Mouse (Mus musculus) gastrocnemius, postnatal 25 days (tissue): ENCODE results near the gene Nkx2-3. TPM values are rescaled to one million over a fixed set of nuclear protein-coding genes. Genes with fewer than 3 reads are reported as not detected.

Experiments
- DNase-seq: peaks from one replicate; pipeline ENCODE4 v3.0.0; 2022
- total RNA-seq, 2 experiments: library from RNA; stranded (reverse); gene quantifications; 1 replicate in 1 of 2; 2 replicates in 1 of 2; pipeline ENCODE4 v1.2.3; 2021

Nkx2-3 gene
- total RNA-seq, 2 experiments from 2014 or later = not detected

GRCm38 (mm10) chr19:43605666-43606551 lies 6.2 kb upstream of the Nkx2-3 start:
- no peak for DNase-seq

- no peak for DNase-seq
Observed at GRCm38 (mm10) chr19:43606552-43607530, 5.3 kb upstream of the Nkx2-3 start.

DNA sequence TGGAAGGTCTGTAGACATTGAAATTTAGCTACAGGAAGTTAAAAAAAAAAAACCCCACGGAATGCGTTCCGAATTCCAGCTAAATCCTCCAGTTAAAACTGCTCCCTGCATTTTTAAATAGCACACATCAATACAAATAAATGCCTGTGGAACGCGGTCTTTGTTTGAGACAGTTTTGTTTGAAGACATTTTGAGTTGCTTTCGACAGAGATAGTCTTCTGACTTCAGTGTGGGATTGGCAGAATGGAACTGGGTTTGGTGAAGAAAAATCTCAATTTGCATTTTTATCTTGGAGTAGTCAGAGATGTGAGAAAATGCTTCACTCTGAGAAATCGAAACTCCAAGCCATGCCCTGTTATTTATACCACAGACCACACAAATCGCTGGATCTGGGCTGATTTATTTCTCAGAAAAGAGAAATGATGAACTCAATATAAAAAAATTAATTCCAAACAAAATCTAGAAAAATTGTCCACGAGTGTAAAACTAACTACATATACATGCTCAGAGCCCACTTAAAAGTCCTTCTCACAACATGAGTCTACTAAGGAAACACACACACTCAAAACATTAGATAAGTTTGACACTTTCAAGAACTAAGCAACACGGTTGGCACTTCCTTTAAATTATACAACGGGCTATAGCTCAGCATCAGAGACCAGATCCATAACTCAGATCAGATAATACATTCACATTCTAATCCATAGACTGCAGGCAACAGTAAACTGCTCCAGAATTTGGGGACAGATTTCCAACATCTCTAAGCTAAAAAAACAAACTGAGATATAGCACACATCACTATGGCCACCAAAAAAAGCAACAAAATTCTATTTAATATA lies 4.1 kb upstream of the Nkx2-3 start:
- DNase-seq = no peak

- no peak for DNase-seq
Observed at GRCm38 (mm10) chr19:43608711-43609457, 3.2 kb upstream of the Nkx2-3 start.

DNA sequence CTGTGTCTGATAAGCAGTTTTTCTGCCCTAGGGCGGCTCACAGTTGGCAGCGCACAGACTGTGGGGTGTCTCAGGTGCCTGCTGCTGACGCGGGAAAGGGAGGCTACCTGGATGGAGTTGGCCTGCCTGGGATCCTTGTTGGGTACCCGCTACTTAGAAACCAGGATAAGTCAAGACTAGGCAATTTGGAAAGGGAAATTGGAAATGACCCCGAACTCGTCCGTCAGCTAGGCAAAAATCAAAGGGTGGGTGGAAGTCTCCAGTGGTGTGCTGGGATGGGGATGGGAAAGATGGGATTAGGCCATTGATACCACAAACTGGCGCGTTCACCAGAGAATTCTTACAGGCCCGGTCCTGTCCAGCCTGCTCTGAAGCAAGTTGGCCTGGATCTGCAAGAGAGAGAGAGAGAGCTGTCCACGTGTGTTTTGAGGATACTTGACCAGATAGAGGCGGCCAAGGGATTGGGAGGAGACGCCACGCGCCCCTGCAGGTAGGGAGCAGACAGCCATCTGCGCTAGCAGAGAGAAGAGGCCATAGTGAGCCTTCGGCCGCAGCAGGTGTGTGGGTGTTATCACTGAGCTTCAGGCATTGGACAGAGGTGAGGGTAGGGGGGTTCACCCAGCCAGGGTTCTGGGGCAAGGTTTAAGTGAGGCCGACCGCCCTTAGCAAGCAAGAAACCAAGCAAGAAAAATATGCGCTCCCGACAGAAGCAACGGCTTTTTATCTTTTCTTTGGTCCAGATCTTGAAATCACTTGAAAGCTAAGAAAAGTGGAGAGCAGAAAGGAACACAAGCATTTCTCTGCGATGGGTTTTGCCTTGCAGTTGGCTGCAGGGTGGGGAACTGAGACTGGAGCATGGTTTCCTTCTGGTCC lies 2.4 kb upstream of the Nkx2-3 start:
- no peak for DNase-seq

GRCm38 (mm10) chr19:43610341-43610848 lies 1.7 kb upstream of the Nkx2-3 start:
- DNase-seq = no peak

DNA sequence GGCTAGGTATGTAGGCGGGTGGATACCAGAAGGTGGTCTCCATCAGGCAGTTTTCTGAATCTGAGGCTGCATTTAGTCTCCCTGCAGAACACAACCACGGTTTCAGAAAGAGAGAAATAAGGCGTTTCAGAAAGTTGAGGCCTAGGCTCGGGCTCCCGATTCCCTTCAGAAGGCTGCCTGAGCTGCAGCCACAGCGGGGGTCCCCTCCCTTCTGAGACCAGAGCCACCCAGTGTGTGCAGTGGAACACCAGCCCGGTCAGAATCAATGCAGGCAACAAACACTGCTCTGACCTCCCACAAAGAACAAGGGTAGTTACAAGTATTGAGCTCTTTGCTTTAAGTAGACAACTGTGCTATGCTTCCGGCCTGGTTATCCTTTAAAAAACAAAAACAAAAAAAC lies 1.0 kb upstream of the Nkx2-3 start:
- DNase-seq = no peak

DNA sequence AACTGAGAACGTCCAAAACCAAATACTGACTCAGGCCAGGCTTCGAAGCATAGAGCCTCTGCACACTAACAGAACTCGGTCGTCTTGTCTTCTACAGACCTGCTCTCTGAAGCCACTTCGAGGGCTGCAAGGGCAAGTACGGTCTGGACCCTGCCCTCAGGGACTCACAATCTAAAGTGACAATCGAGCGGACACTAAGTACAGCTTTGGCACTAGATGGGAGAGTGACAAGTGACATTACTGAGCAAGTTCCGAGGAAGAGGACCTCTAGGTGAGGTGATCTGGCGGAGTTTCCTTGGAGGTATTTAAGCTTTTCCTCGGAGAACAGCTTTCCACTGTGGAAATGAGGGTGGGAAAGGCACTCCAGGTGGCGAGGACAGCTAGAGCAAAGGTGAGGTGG lies 564 bp upstream of the Nkx2-3 start:
- no peak for DNase-seq

- DNase-seq = no peak
Observed at GRCm38 (mm10) chr19:43612501-43612971, 411 bp downstream of the Nkx2-3 start.

GRCm38 (mm10) chr19:43613293-43614130 lies 1.4 kb downstream of the Nkx2-3 start:
- no peak for DNase-seq

- DNase-seq = no peak
Observed at GRCm38 (mm10) chr19:43614341-43615073, 2.4 kb downstream of the Nkx2-3 start.

- DNase-seq = no peak
Observed at GRCm38 (mm10) chr19:43615074-43615445, 2.9 kb downstream of the Nkx2-3 start.

- DNase-seq = no peak
Observed at GRCm38 (mm10) chr19:43615571-43616414, 3.7 kb downstream of the Nkx2-3 start.

GRCm38 (mm10) chr19:43616415-43616861 lies 4.3 kb downstream of the Nkx2-3 start:
- no peak for DNase-seq

DNA sequence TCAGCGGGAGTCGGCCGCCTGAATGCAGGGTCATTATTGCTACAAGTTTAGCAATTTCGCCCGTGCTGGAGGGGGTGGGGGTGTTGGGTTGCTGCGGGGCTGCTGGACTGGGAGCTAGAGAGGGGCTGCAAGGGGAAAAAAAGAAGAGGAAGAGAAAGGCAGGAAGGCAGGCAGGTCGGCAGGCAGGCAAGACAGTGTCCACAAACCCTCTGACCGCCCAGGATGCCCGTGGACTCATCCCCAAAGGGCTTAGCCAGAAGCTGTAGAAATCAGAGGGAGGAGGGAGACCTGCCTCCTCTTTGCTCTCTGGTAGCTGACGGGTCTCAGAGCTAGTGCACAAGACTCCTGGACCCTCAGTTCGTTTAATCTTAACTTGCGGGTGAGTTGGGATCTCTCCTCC lies 4.8 kb downstream of the Nkx2-3 start:
- DNase-seq = no peak

- no peak for DNase-seq
Observed at GRCm38 (mm10) chr19:43617761-43618349, 5.7 kb downstream of the Nkx2-3 start.
